Mouse (Mus musculus) lung, adult 2 months (tissue): ENCODE data around the gene Mtcl1. TPM values are rescaled to one million over a fixed set of nuclear protein-coding genes. Genes with fewer than 3 reads are reported as not detected.

ENCODE experiments used
- DNase-seq: peaks from one replicate; pipeline ENCODE4 v3.0.0; 2022
- H3K4me1 ChIP-seq: fragments of 200-500 bp; 2 replicates; pipeline ENCODE4 v1.6.1; 2011; ENCODE audit warnings: low read length; ENCODE audit not compliant: control insufficient read depth, insufficient read depth
- H3K4me3 ChIP-seq: fragments of 200-500 bp; replicated peaks from 2 replicates; pipeline ENCODE3; 2011; ENCODE audit warnings: low read depth, mild to moderate bottlenecking, control low read depth, low read length; ENCODE audit errors: extremely low read depth
- CTCF ChIP-seq: fragments of 200-500 bp; IDR thresholded peaks from 2 replicates; pipeline ENCODE4 v1.5.1; 2011; ENCODE audit warnings: mild to moderate bottlenecking, low read length, control low read depth; ENCODE audit not compliant: insufficient read depth
- POLR2A ChIP-seq: fragments of 200-500 bp; IDR thresholded peaks from 2 replicates; pipeline ENCODE4 v1.6.1; 2011; ENCODE audit warnings: low read depth, mild to moderate bottlenecking, control low read depth, low read length, borderline replicate concordance; ENCODE audit errors: extremely low read depth
- WGBS: fragments of 180-500 bp; shearing (Covaris S2); methylation state at CpG from one replicate; pipeline ENCODE4 v1.1.7; 2018; 5-methylcytosine and 5-hydroxymethylcytosine counted together
- polyA plus RNA-seq: library from polyadenylated mRNA; depleted of rRNA; stranded (reverse); fragments of >200 nt; gene quantifications from 2 replicates; pipeline ENCODE4 v1.2.3, GENCODE M21; 2012

Gene Mtcl1
- polyA plus RNA-seq, 1 experiment = 30.6 TPM

- H3K4me3 ChIP-seq = no peak overlapping the region
- no peak for DNase-seq
- H3K4me1 ChIP-seq = peaks cover 14% of the 10 kb centered on the region
- 73% methylated on average over 9 of the region's 9 CpGs for WGBS
- no peak for TF ChIP-seq CTCF
- no peak for TF ChIP-seq POLR2A
These were observed 92.2 kb downstream of the Mtcl1 start for GRCm38 (mm10) chr17:66357171-66358025.

GRCm38 (mm10) chr17:66353907-66354306 lies 95.6 kb downstream of the Mtcl1 start:
- WGBS = 86% methylated on average over 14 of the region's 14 CpGs
- no peak for DNase-seq
- Histone ChIP-seq H3K4me1 (peaks cover 16% of the 10 kb centered on the region), H3K4me3 (no peak overlapping the region)
- TF ChIP-seq CTCF (no peak), POLR2A (no peak)

- WGBS = 28% methylated on average over 20 of the region's 20 CpGs
- TF ChIP-seq CTCF (no peak), POLR2A (no peak)
These were observed 96.5 kb downstream of the Mtcl1 start for GRCm38 (mm10) chr17:66352847-66353643.

GRCm38 (mm10) chr17:66352219-66352618 lies 97.3 kb downstream of the Mtcl1 start:
- TF ChIP-seq CTCF (no peak), POLR2A (no peak)
- no peak overlapping the region for H3K4me3 ChIP-seq
- WGBS = 15% methylated on average over 6 of the region's 6 CpGs
- peaks cover 16% of the 10 kb centered on the region for H3K4me1 ChIP-seq
- peak; percentile 51 for DNase-seq

More at GRCm38 (mm10) chr17:66352847-66353643, 96.5 kb downstream of the Mtcl1 start:
- H3K4me3 ChIP-seq = no peak overlapping the region
- DNase-seq = peak; percentile 18
- peaks cover 16% of the 10 kb centered on the region for H3K4me1 ChIP-seq

- 80% methylated on average over 11 of the region's 11 CpGs for WGBS
- no peak for TF ChIP-seq POLR2A
- no peak for TF ChIP-seq CTCF
- DNase-seq = no peak
- Histone ChIP-seq H3K4me3 (no peak overlapping the region), H3K4me1 (peaks cover 16% of the 10 kb centered on the region)
These were observed 98.9 kb downstream of the Mtcl1 start for GRCm38 (mm10) chr17:66350689-66351088.

- H3K4me1 ChIP-seq = peaks cover 16% of the 10 kb centered on the region
- TF ChIP-seq POLR2A = no peak
- no peak for TF ChIP-seq CTCF
- no peak overlapping the region for H3K4me3 ChIP-seq
- no peak for DNase-seq
- WGBS = 63% methylated on average over 15 of the region's 15 CpGs
These were observed 99.4 kb downstream of the Mtcl1 start for GRCm38 (mm10) chr17:66350127-66350526.

GRCm38 (mm10) chr17:66346378-66346777 lies 103.2 kb downstream of the Mtcl1 start:
- TF ChIP-seq CTCF = no peak
- TF ChIP-seq POLR2A = no peak
- WGBS = 72% methylated on average over 11 of the region's 11 CpGs
- no peaks in the 10 kb centered on the region; the same call in 1 of the 2 replicates for H3K4me1 ChIP-seq

GRCm38 (mm10) chr17:66345680-66346079 lies 103.9 kb downstream of the Mtcl1 start:
- DNase-seq = no peak
- TF ChIP-seq POLR2A (no peak), CTCF (no peak)
- H3K4me3 ChIP-seq = no peak overlapping the region
- peaks cover 3% of the 10 kb centered on the region; the same call in 1 of the 2 replicates for H3K4me1 ChIP-seq
- WGBS = 81% methylated on average over 15 of the region's 15 CpGs

More at GRCm38 (mm10) chr17:66346378-66346777, 103.2 kb downstream of the Mtcl1 start:
- DNase-seq = no peak
- no peak overlapping the region for H3K4me3 ChIP-seq

- TF ChIP-seq POLR2A = no peak
- TF ChIP-seq CTCF = no peak
- no peak overlapping the region for H3K4me3 ChIP-seq
- DNase-seq = no peak
- WGBS = 87% methylated on average over 18 of the region's 18 CpGs
- H3K4me1 ChIP-seq = peaks cover 6% of the 10 kb centered on the region; the same call in 1 of the 2 replicates
These were observed 106.6 kb downstream of the Mtcl1 start for GRCm38 (mm10) chr17:66342932-66343331.
